Mouse (Mus musculus): ENCODE data around the gene Ulk4. TPM values are rescaled to one million over a fixed set of nuclear protein-coding genes. Genes with fewer than 3 reads are reported as not detected.

The Ulk4 gene
- 10.5 TPM for polyA plus RNA-seq (2017; shearing (Covaris generic))

GRCm38 (mm10) chr9:121277118-121278060, at the start of gene Ulk4:
Gene Ulk4 (minus strand): TSS chr9:121277197.

GRCm38 (mm10) chr9:121297171-121298064, 20.4 kb upstream of the Ulk4 start, which contains the start of gene Trak1:
Gene Trak1 (plus strand): TSS chr9:121297502.

GRCm38 (mm10) chr9:120929081-120929480, 347.9 kb downstream of the Ulk4 start, which contains the start of gene Ctnnb1:
Gene Ctnnb1 (plus strand): TSS chr9:120929216.

Other genes starting within 250 kb of the Ulk4 start
- gene Trak1, start 20.3 kb upstream of the Ulk4 start, polyA plus RNA-seq (2017; shearing (Covaris generic)), result 9.2 TPM
- gene Cck, start 218.5 kb upstream of the Ulk4 start, polyA plus RNA-seq (2017; shearing (Covaris generic)), result not detected